Mouse (Mus musculus) MEL (cell line): Measurements from ENCODE around the gene Chpt1.
"Not testable (repeated sequence)": the region's sequence is repeated elsewhere in the genome, so short reads cannot be mapped to it uniquely, and the experiment has no call there.

Source experiments
- CTCF ChIP-seq, 3 experiments: IDR thresholded peaks in 2 of 3; conservative IDR thresholded peaks in 1 of 3; 2 replicates each; pipeline ENCODE4 v1.5.1; 2011 to 2012; ENCODE audit warnings: low read length in 3 of 3, low read depth in 2 of 3, mild to moderate bottlenecking in 2 of 3, improper control_type of control experiment in 1 of 3, inconsistent platforms in 1 of 3, mixed read lengths in 1 of 3, moderate library complexity in 1 of 3; ENCODE audit not compliant: control insufficient read depth in 1 of 3, insufficient read depth in 1 of 3, poor library complexity in 1 of 3, severe bottlenecking in 1 of 3
- ELF1 ChIP-seq: IDR thresholded peaks from 2 replicates; pipeline ENCODE4 v1.6.1; 2014; ENCODE audit warnings: low read depth, mild to moderate bottlenecking, inconsistent platforms, low read length, improper control_type of control experiment, moderate library complexity
- EP300 ChIP-seq, 2 experiments: IDR thresholded peaks; 2 replicates each; pipeline ENCODE4 v1.6.1; 2011; ENCODE audit warnings: improper control_type of control experiment in 2 of 2, low read length in 2 of 2, low read depth in 1 of 2, mild to moderate bottlenecking in 1 of 2
- ETS1 ChIP-seq: IDR thresholded peaks from 2 replicates; pipeline ENCODE4 v1.6.1; 2012; ENCODE audit warnings: low read depth, mild to moderate bottlenecking, inconsistent platforms, low read length, improper control_type of control experiment, moderate library complexity
- NRF1 ChIP-seq: IDR thresholded peaks from 2 replicates; pipeline ENCODE4 v1.6.1; 2014; ENCODE audit warnings: low read depth, mild to moderate bottlenecking, inconsistent platforms, low read length, improper control_type of control experiment, moderate library complexity; ENCODE audit not compliant: poor library complexity, insufficient read depth, severe bottlenecking
- POLR2A ChIP-seq, 2 experiments: IDR thresholded peaks; 2 replicates each; pipeline ENCODE4 v1.6.1; 2011 to 2012; ENCODE audit warnings: low read length in 2 of 2, mild to moderate bottlenecking in 2 of 2, control low read depth in 1 of 2, improper control_type of control experiment in 1 of 2, low read depth in 1 of 2, moderate library complexity in 1 of 2; ENCODE audit not compliant: control insufficient read depth in 1 of 2, insufficient read depth in 1 of 2, poor library complexity in 1 of 2
- RAD21 ChIP-seq: IDR thresholded peaks from 2 replicates; pipeline ENCODE4 v1.6.1; 2011; ENCODE audit warnings: mild to moderate bottlenecking, low read depth, low read length, improper control_type of control experiment
- ZNF384 ChIP-seq: IDR thresholded peaks from 2 replicates; pipeline ENCODE4 v1.6.1; 2012; ENCODE audit warnings: low read depth, mild to moderate bottlenecking, inconsistent platforms, low read length, improper control_type of control experiment

DNA sequence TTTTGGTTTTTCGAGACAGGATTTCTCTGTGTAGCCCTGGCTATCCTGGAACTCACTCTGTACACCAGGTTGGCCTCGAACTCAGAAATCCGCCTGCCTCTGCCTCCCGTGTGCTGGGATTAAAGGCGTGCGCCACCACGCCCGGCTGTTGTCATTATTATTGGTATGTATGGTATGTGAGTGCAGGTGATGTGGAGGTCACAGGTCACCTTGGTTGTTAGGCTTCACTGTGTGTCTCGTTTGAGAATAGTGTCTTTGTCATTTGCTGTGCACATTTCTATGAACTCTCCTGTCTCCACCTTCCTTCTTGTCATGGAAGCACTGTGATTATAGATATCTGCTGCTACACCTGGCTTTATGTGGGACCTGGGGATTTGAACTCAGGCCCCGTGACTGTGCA lies 21.0 kb downstream of the Chpt1 start:
- TF ChIP-seq EP300 (IDR thresholded peaks at IDR 0.05; ENCODE audit: low read depth in 1 of 2, low read length in 2 of 2); ZNF384; POLR2A (IDR thresholded peaks at IDR 0.05; ENCODE audit: control insufficient read depth in 1 of 2, insufficient read depth in 1 of 2, low read depth in 1 of 2, low read length in 2 of 2, poor library complexity in 1 of 2); CTCF (IDR thresholded peaks at IDR 0.05 in 2 of 3, conservative IDR thresholded peaks at IDR 0.05 in 1 of 3; ENCODE audit: control insufficient read depth in 1 of 3, insufficient read depth in 1 of 3, low read depth in 2 of 3, low read length in 3 of 3, poor library complexity in 1 of 3, severe bottlenecking in 1 of 3); ELF1; RAD21; ETS1; NRF1: not testable (repeated sequence)
